Mouse (Mus musculus): Measurements from ENCODE around the gene Mapkapk5.
"Not testable (repeated sequence)": the region's sequence is repeated elsewhere in the genome, so short reads cannot be mapped to it uniquely, and the experiment has no call there.

Gene Mapkapk5

GRCm38 (mm10) chr5:121566035-121566681 lies 20.5 kb upstream of the Mapkapk5 start:
- DNase-seq (ENCODE audit: extremely low read depth, insufficient read length, low spot score) = no peak

- DNase-seq (ENCODE audit: extremely low read depth, insufficient read length, low spot score) = peak; percentile 49
Observed at GRCm38 (mm10) chr5:121564468-121564895, 18.8 kb upstream of the Mapkapk5 start.

GRCm38 (mm10) chr5:121562436-121562835 lies 16.7 kb upstream of the Mapkapk5 start:
- no peak for DNase-seq (ENCODE audit: extremely low read depth, insufficient read length, low spot score)

GRCm38 (mm10) chr5:121549196-121549595 lies 3.5 kb upstream of the Mapkapk5 start:
- no peak for DNase-seq (ENCODE audit: extremely low read depth, insufficient read length, low spot score)

GRCm38 (mm10) chr5:121547084-121547483 lies 1.4 kb upstream of the Mapkapk5 start:
- DNase-seq (ENCODE audit: extremely low read depth, insufficient read length, low spot score) = no peak

GRCm38 (mm10) chr5:121546530-121546895 lies 808 bp upstream of the Mapkapk5 start:
- DNase-seq (ENCODE audit: extremely low read depth, insufficient read length, low spot score) = peak; percentile 26

- peak; percentile 43 for DNase-seq (ENCODE audit: extremely low read depth, insufficient read length, low spot score)
Observed at GRCm38 (mm10) chr5:121544910-121545792, 554 bp downstream of the Mapkapk5 start, which contains the start of the genes Adam1a and Gm42878. Adam1a (minus strand) TSS chr5:121545482. Gm42878 (minus strand) TSS chr5:121545482.

- DNase-seq (ENCODE audit: extremely low read depth, insufficient read length, low spot score) = no peak
Observed at GRCm38 (mm10) chr5:121543370-121543769, 2.3 kb downstream of the Mapkapk5 start.

GRCm38 (mm10) chr5:121541235-121541634 lies 4.5 kb downstream of the Mapkapk5 start:
- no peak for DNase-seq (ENCODE audit: extremely low read depth, insufficient read length, low spot score)

GRCm38 (mm10) chr5:121540066-121540465 lies 5.6 kb downstream of the Mapkapk5 start:
- DNase-seq (ENCODE audit: extremely low read depth, insufficient read length, low spot score) = no peak

- DNase-seq (ENCODE audit: extremely low read depth, insufficient read length, low spot score) = no peak
Observed at GRCm38 (mm10) chr5:121537588-121537987, 8.1 kb downstream of the Mapkapk5 start.

- DNase-seq (ENCODE audit: extremely low read depth, insufficient read length, low spot score) = no peak
Observed at GRCm38 (mm10) chr5:121536921-121537555, 8.7 kb downstream of the Mapkapk5 start.

GRCm38 (mm10) chr5:121535116-121535515 lies 10.6 kb downstream of the Mapkapk5 start:
- DNase-seq (ENCODE audit: extremely low read depth, insufficient read length, low spot score) = no peak

- no peak for DNase-seq (ENCODE audit: extremely low read depth, insufficient read length, low spot score)
Observed at GRCm38 (mm10) chr5:121534521-121534920, 11.2 kb downstream of the Mapkapk5 start.

GRCm38 (mm10) chr5:121526961-121527360 lies 18.7 kb downstream of the Mapkapk5 start:
- DNase-seq (ENCODE audit: extremely low read depth, insufficient read length, low spot score) = no peak

- no peak for DNase-seq (ENCODE audit: extremely low read depth, insufficient read length, low spot score)
Observed at GRCm38 (mm10) chr5:121526526-121526925, 19.2 kb downstream of the Mapkapk5 start.

- DNase-seq (ENCODE audit: extremely low read depth, insufficient read length, low spot score) = no peak
Observed at GRCm38 (mm10) chr5:121525774-121526450, 19.8 kb downstream of the Mapkapk5 start.

GRCm38 (mm10) chr5:121519758-121520157 lies 25.9 kb downstream of the Mapkapk5 start:
- DNase-seq (ENCODE audit: extremely low read depth, insufficient read length, low spot score) = not testable (repeated sequence)

GRCm38 (mm10) chr5:121518983-121519382 lies 26.7 kb downstream of the Mapkapk5 start:
- DNase-seq (ENCODE audit: extremely low read depth, insufficient read length, low spot score) = no peak

- DNase-seq (ENCODE audit: extremely low read depth, insufficient read length, low spot score) = no peak
Observed at GRCm38 (mm10) chr5:121510009-121510408, 35.7 kb downstream of the Mapkapk5 start.

GRCm38 (mm10) chr5:121506846-121507245 lies 38.9 kb downstream of the Mapkapk5 start:
- no peak for DNase-seq (ENCODE audit: extremely low read depth, insufficient read length, low spot score)
